Mouse (Mus musculus): ENCODE results near the gene Ulk4. TPM values are rescaled to one million over a fixed set of nuclear protein-coding genes. Genes with fewer than 3 reads are reported as not detected.
"Not testable (repeated sequence)": the region's sequence is repeated elsewhere in the genome, so short reads cannot be mapped to it uniquely, and the experiment has no call there.

Gene Ulk4
- polyA plus RNA-seq, 1 experiment from 2014 or later, result 134 TPM

GRCm38 (mm10) chr9:121205046-121205445, 72.0 kb downstream of the Ulk4 start:
- no peaks in the 10 kb centered on the region for H3K27me3 ChIP-seq (ENCODE audit: control insufficient read depth, insufficient read depth, low read length)
- no peak overlapping the region for H3K9ac ChIP-seq (replicated peaks; ENCODE audit: low read depth, low read length)
- H3K27ac ChIP-seq (ENCODE audit: low read length), result no peak overlapping the region
- no peaks in the 10 kb centered on the region for H3K4me1 ChIP-seq (ENCODE audit: control insufficient read depth, insufficient read depth, low read length)
- H3K4me3 ChIP-seq (ENCODE audit: low read depth, low read length), result no peak overlapping the region
- no peaks in the 10 kb centered on the region for H3K36me3 ChIP-seq (ENCODE audit: control insufficient read depth, insufficient read depth, low read length)
- ATAC-seq (ENCODE audit: insufficient number of reproducible peaks, insufficient read depth, low FRiP score, low read depth), result no peak
- H3K4me2 ChIP-seq (replicated peaks; ENCODE audit: low read depth, low read length), result no peak overlapping the region
- no peaks in the 10 kb centered on the region for H3K9me3 ChIP-seq (ENCODE audit: control insufficient read depth, low read depth, low read length)
- 69% methylated on average over 7 of the region's 7 CpGs for WGBS

DNA sequence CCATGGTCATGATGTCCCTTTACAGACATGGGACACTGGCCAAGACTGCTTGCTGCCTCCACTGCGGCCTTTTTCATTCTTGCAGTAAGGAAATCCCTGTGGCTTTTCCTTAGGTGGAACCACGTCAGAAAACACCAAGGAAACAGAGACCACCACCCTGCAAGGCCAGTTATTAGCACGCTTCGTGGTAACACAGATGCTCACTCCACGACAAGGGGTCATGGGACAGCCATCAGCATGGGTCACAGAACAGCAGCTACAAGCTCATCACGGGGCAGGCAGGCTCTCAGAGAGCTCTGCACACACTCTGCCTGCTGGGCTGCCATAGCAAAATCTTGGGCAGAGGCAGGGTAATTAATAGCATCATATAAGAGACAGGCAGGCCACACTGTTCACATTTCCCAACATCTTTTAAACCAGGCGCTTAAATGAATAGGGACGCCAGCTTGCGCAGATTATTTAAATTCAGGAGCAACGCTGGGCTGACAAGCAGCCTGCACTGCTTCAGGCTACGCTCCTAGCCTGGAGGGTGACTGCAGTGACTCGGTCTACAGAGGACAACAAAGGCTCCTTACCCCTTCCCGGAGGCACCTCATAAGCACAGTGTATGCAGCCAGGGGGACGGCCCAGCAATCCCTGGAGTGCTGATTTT, 72.7 kb downstream of the Ulk4 start:
- H3K4me3 ChIP-seq (ENCODE audit: low read depth, low read length), result no peak overlapping the region
- no peak overlapping the region for H3K4me2 ChIP-seq (replicated peaks; ENCODE audit: low read depth, low read length)
- no peaks in the 10 kb centered on the region for H3K9me3 ChIP-seq (ENCODE audit: control insufficient read depth, low read depth, low read length)
- 80% methylated on average over 14 of the region's 14 CpGs for WGBS
- no peak for ATAC-seq (ENCODE audit: insufficient number of reproducible peaks, insufficient read depth, low FRiP score, low read depth)
- no peaks in the 10 kb centered on the region for H3K36me3 ChIP-seq (ENCODE audit: control insufficient read depth, insufficient read depth, low read length)
- no peaks in the 10 kb centered on the region for H3K27me3 ChIP-seq (ENCODE audit: control insufficient read depth, insufficient read depth, low read length)
- no peak overlapping the region for H3K9ac ChIP-seq (replicated peaks; ENCODE audit: low read depth, low read length)
- H3K4me1 ChIP-seq (ENCODE audit: control insufficient read depth, insufficient read depth, low read length), result no peaks in the 10 kb centered on the region
- no peak overlapping the region for H3K27ac ChIP-seq (ENCODE audit: low read length)

DNA sequence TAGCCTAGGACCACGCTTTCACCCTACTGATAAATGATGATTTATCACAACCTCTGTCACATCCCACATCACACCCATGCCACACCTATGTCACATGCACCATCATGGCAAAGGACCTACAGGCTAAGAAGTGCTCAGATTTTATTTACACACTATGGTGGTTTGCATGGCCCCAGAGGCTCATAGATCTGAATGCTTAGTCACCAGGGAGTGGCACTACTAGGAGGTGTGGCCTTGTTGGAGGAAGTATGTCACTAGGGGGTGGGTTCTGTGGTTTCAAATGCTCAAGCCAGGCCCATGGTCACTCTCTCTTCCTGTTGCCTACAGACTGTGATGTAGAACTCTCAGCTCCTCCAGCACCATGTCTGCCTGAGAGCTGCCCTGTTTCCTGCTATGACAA, 73.3 kb downstream of the Ulk4 start:
- H3K4me1 ChIP-seq (ENCODE audit: control insufficient read depth, insufficient read depth, low read length), result no peaks in the 10 kb centered on the region
- H3K4me3 ChIP-seq (ENCODE audit: low read depth, low read length), result no peak overlapping the region
- no peaks in the 10 kb centered on the region for H3K27me3 ChIP-seq (ENCODE audit: control insufficient read depth, insufficient read depth, low read length)
- no peaks in the 10 kb centered on the region for H3K9me3 ChIP-seq (ENCODE audit: control insufficient read depth, low read depth, low read length)
- no peak overlapping the region for H3K27ac ChIP-seq (ENCODE audit: low read length)
- 97% methylated on average over 1 of the region's 1 CpGs for WGBS
- H3K36me3 ChIP-seq (ENCODE audit: control insufficient read depth, insufficient read depth, low read length), result no peaks in the 10 kb centered on the region
- ATAC-seq (ENCODE audit: insufficient number of reproducible peaks, insufficient read depth, low FRiP score, low read depth), result no peak
- H3K4me2 ChIP-seq (replicated peaks; ENCODE audit: low read depth, low read length), result no peak overlapping the region
- H3K9ac ChIP-seq (replicated peaks; ENCODE audit: low read depth, low read length), result no peak overlapping the region

DNA sequence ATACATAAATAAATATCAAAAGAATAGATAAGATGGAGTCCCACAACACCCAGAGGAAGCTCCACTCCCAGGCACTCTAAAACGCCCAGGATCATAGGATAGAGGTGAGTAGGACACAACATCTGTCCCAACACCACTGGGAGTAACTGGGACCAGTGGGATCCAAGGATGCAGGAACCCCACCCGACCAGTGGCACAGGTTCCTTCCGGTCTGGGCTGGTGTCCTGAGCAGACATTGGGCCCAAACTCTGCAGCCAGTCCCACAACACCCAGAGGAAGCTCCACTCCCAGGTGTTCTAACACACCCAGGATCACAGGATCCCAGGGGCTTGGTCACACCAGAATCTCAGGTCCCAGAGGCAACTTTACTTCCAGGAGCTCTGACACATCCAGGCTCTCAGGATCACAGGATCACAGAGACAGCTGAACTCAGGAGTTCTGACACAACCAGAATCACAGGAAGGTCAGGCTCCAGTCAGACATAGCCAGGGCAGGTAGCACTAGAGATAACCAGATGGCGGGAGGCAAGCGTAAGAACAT, 77.8 kb downstream of the Ulk4 start:
- H3K9me3 ChIP-seq (ENCODE audit: control insufficient read depth, low read depth, low read length); H3K27me3 ChIP-seq (ENCODE audit: control insufficient read depth, insufficient read depth, low read length); H3K27ac ChIP-seq (ENCODE audit: low read length); H3K4me2 ChIP-seq (replicated peaks; ENCODE audit: low read depth, low read length); H3K4me1 ChIP-seq (ENCODE audit: control insufficient read depth, insufficient read depth, low read length); H3K9ac ChIP-seq (replicated peaks; ENCODE audit: low read depth, low read length); ATAC-seq (ENCODE audit: insufficient number of reproducible peaks, insufficient read depth, low FRiP score, low read depth); H3K36me3 ChIP-seq (ENCODE audit: control insufficient read depth, insufficient read depth, low read length); H3K4me3 ChIP-seq (ENCODE audit: low read depth, low read length): not testable (repeated sequence)
- 94% methylated on average over 5 of the region's 5 CpGs for WGBS

GRCm38 (mm10) chr9:121196473-121196872, 80.5 kb downstream of the Ulk4 start:
- peaks cover 17% of the 10 kb centered on the region; the same call in 1 of the 2 replicates for H3K9me3 ChIP-seq (ENCODE audit: control insufficient read depth, low read depth, low read length)
- H3K4me3 ChIP-seq (ENCODE audit: low read depth, low read length), result no peak overlapping the region
- no peaks in the 10 kb centered on the region for H3K36me3 ChIP-seq (ENCODE audit: control insufficient read depth, insufficient read depth, low read length)
- H3K4me1 ChIP-seq (ENCODE audit: control insufficient read depth, insufficient read depth, low read length), result no peaks in the 10 kb centered on the region
- no peak overlapping the region for H3K27ac ChIP-seq (ENCODE audit: low read length)
- ATAC-seq (ENCODE audit: insufficient number of reproducible peaks, insufficient read depth, low FRiP score, low read depth), result no peak
- WGBS, result 90% methylated on average over 9 of the region's 9 CpGs
- H3K4me2 ChIP-seq (replicated peaks; ENCODE audit: low read depth, low read length), result no peak overlapping the region
- no peak overlapping the region for H3K9ac ChIP-seq (replicated peaks; ENCODE audit: low read depth, low read length)
- H3K27me3 ChIP-seq (ENCODE audit: control insufficient read depth, insufficient read depth, low read length), result no peaks in the 10 kb centered on the region

GRCm38 (mm10) chr9:121195106-121195505, 81.9 kb downstream of the Ulk4 start:
- ATAC-seq (ENCODE audit: insufficient number of reproducible peaks, insufficient read depth, low FRiP score, low read depth), result no peak
- H3K4me2 ChIP-seq (replicated peaks; ENCODE audit: low read depth, low read length), result no peak overlapping the region
- H3K36me3 ChIP-seq (ENCODE audit: control insufficient read depth, insufficient read depth, low read length), result no peaks in the 10 kb centered on the region
- no peak overlapping the region for H3K4me3 ChIP-seq (ENCODE audit: low read depth, low read length)
- no peaks in the 10 kb centered on the region for H3K4me1 ChIP-seq (ENCODE audit: control insufficient read depth, insufficient read depth, low read length)
- no peaks in the 10 kb centered on the region for H3K27me3 ChIP-seq (ENCODE audit: control insufficient read depth, insufficient read depth, low read length)
- H3K9ac ChIP-seq (replicated peaks; ENCODE audit: low read depth, low read length), result no peak overlapping the region
- 96% methylated on average over 4 of the region's 4 CpGs for WGBS
- H3K9me3 ChIP-seq (ENCODE audit: control insufficient read depth, low read depth, low read length), result peaks cover 17% of the 10 kb centered on the region; the same call in 1 of the 2 replicates
- H3K27ac ChIP-seq (ENCODE audit: low read length), result no peak overlapping the region

GRCm38 (mm10) chr9:121192601-121193370, 84.2 kb downstream of the Ulk4 start:
- Histone ChIP-seq H3K9ac (replicated peaks; ENCODE audit: low read depth, low read length) (no peak overlapping the region), H3K4me1 (ENCODE audit: control insufficient read depth, insufficient read depth, low read length) (no peaks in the 10 kb centered on the region), H3K27ac (ENCODE audit: low read length) (no peak overlapping the region), H3K9me3 (ENCODE audit: control insufficient read depth, low read depth, low read length) (peaks cover 17% of the 10 kb centered on the region; the same call in 1 of the 2 replicates), H3K27me3 (ENCODE audit: control insufficient read depth, insufficient read depth, low read length) (no peaks in the 10 kb centered on the region), H3K4me3 (ENCODE audit: low read depth, low read length) (no peak overlapping the region), H3K36me3 (ENCODE audit: control insufficient read depth, insufficient read depth, low read length) (no peaks in the 10 kb centered on the region), H3K4me2 (replicated peaks; ENCODE audit: low read depth, low read length) (no peak overlapping the region)
- 86% methylated on average over 26 of the region's 26 CpGs for WGBS
- no peak for ATAC-seq (ENCODE audit: insufficient number of reproducible peaks, insufficient read depth, low FRiP score, low read depth)

- ATAC-seq (ENCODE audit: insufficient number of reproducible peaks, insufficient read depth, low FRiP score, low read depth), result no peak
- Histone ChIP-seq H3K36me3 (ENCODE audit: control insufficient read depth, insufficient read depth, low read length) (no peaks in the 10 kb centered on the region), H3K9ac (replicated peaks; ENCODE audit: low read depth, low read length) (no peak overlapping the region), H3K9me3 (ENCODE audit: control insufficient read depth, low read depth, low read length) (peaks cover under 1% of the 10 kb centered on the region; the same call in 1 of the 2 replicates), H3K27ac (ENCODE audit: low read length) (no peak overlapping the region), H3K4me1 (ENCODE audit: control insufficient read depth, insufficient read depth, low read length) (no peaks in the 10 kb centered on the region), H3K4me3 (ENCODE audit: low read depth, low read length) (no peak overlapping the region), H3K4me2 (replicated peaks; ENCODE audit: low read depth, low read length) (no peak overlapping the region), H3K27me3 (ENCODE audit: control insufficient read depth, insufficient read depth, low read length) (no peaks in the 10 kb centered on the region)
- 86% methylated on average over 8 of the region's 8 CpGs for WGBS
These were observed 89.2 kb downstream of the Ulk4 start for GRCm38 (mm10) chr9:121187811-121188210.
